Mouse (Mus musculus): ENCODE data around the gene Kcnj10.
A peak's percentile ranks its signal among the peaks of the same experiment; 100 is the strongest.

The Kcnj10 gene

GRCm38 (mm10) chr1:172311921-172312767 is 28.9 kb upstream of the Kcnj10 start:
- DNase-seq (ENCODE audit: low spot score in 2 of 2) = peak; percentile 78 to 80

GRCm38 (mm10) chr1:172312768-172313561 is 28.0 kb upstream of the Kcnj10 start:
- DNase-seq (ENCODE audit: low spot score in 2 of 2) = peak in 1 of 2 experiments; percentile 28

- no peak for DNase-seq (ENCODE audit: low spot score in 2 of 2)
Measured at GRCm38 (mm10) chr1:172313613-172314411, 27.2 kb upstream of the Kcnj10 start.

- no peak for DNase-seq (ENCODE audit: low spot score in 2 of 2)
Measured at GRCm38 (mm10) chr1:172314911-172315310, 26.1 kb upstream of the Kcnj10 start.

- no peak for DNase-seq (ENCODE audit: low spot score in 2 of 2)
Measured at GRCm38 (mm10) chr1:172317431-172317830, 23.6 kb upstream of the Kcnj10 start.

GRCm38 (mm10) chr1:172317946-172318345 is 23.1 kb upstream of the Kcnj10 start:
- no peak for DNase-seq (ENCODE audit: low spot score in 2 of 2)

GRCm38 (mm10) chr1:172318424-172319035 is 22.5 kb upstream of the Kcnj10 start:
- no peak for DNase-seq (ENCODE audit: low spot score in 2 of 2)

GRCm38 (mm10) chr1:172319346-172319745 is 21.7 kb upstream of the Kcnj10 start:
- DNase-seq (ENCODE audit: low spot score in 2 of 2) = no peak

GRCm38 (mm10) chr1:172319921-172320411 is 21.0 kb upstream of the Kcnj10 start:
- DNase-seq (ENCODE audit: low spot score in 2 of 2) = no peak

GRCm38 (mm10) chr1:172322725-172323124 is 18.3 kb upstream of the Kcnj10 start:
- DNase-seq (ENCODE audit: low spot score in 2 of 2) = no peak

- DNase-seq (ENCODE audit: low spot score in 2 of 2) = no peak
Measured at GRCm38 (mm10) chr1:172323298-172323697, 17.7 kb upstream of the Kcnj10 start.

- no peak for DNase-seq (ENCODE audit: low spot score in 2 of 2)
Measured at GRCm38 (mm10) chr1:172323801-172324359, 17.1 kb upstream of the Kcnj10 start.

- DNase-seq (ENCODE audit: low spot score in 2 of 2) = peak; percentile 37 to 66
Measured at GRCm38 (mm10) chr1:172324725-172325124, 16.3 kb upstream of the Kcnj10 start.

GRCm38 (mm10) chr1:172325680-172326535 is 15.1 kb upstream of the Kcnj10 start:
- peak; percentile 52 to 68 for DNase-seq (ENCODE audit: low spot score in 2 of 2)

GRCm38 (mm10) chr1:172326684-172327083 is 14.3 kb upstream of the Kcnj10 start:
- DNase-seq (ENCODE audit: low spot score in 2 of 2) = no peak

GRCm38 (mm10) chr1:172327206-172328001 is 13.6 kb upstream of the Kcnj10 start:
- DNase-seq (ENCODE audit: low spot score in 2 of 2) = no peak

GRCm38 (mm10) chr1:172328041-172328440 is 13.0 kb upstream of the Kcnj10 start:
- no peak for DNase-seq (ENCODE audit: low spot score in 2 of 2)

GRCm38 (mm10) chr1:172328461-172328860 is 12.5 kb upstream of the Kcnj10 start:
- no peak for DNase-seq (ENCODE audit: low spot score in 2 of 2)

GRCm38 (mm10) chr1:172329131-172329530 is 11.9 kb upstream of the Kcnj10 start, which contains the start of gene Kcnj9:
Gene Kcnj9, minus strand, starts transcription at chr1:172329318.
- no peak for DNase-seq (ENCODE audit: low spot score in 2 of 2)

All from spleen, postnatal 14 days (tissue).